Mouse (Mus musculus): ENCODE measurements around the gene Wnt5a. TPM values are rescaled to one million over a fixed set of nuclear protein-coding genes. Genes with fewer than 3 reads are reported as not detected.

Gene Wnt5a
- polyA plus RNA-seq, 1 experiment from 2014 or later = 26.0 TPM

GRCm38 (mm10) chr14:28542117-28542741 lies 37.7 kb downstream of the Wnt5a start:
- H3K27me3 ChIP-seq (ENCODE audit: insufficient read depth, low read length) = peaks cover 9% of the 10 kb centered on the region
- no peak overlapping the region for H3K4me3 ChIP-seq (ENCODE audit: low read length)
- peak; percentile 96 for ATAC-seq (ENCODE audit: low FRiP score, low TSS enrichment)
- H3K9me3 ChIP-seq (ENCODE audit: low read length) = no peaks in the 10 kb centered on the region
- H3K4me1 ChIP-seq (ENCODE audit: insufficient read depth, low read length) = peaks cover 20% of the 10 kb centered on the region
- peak overlapping the region; percentile 8; the same call in 1 of the 2 replicates for H3K27ac ChIP-seq (ENCODE audit: low read length)
- no peak overlapping the region for H3K4me2 ChIP-seq (replicated peaks; ENCODE audit: low read depth, low read length)
- H3K9ac ChIP-seq (replicated peaks; ENCODE audit: low read length) = no peak overlapping the region
- WGBS = 30% methylated on average over 4 of the region's 4 CpGs
- H3K36me3 ChIP-seq (ENCODE audit: insufficient read depth, low read length) = no peaks in the 10 kb centered on the region

DNA sequence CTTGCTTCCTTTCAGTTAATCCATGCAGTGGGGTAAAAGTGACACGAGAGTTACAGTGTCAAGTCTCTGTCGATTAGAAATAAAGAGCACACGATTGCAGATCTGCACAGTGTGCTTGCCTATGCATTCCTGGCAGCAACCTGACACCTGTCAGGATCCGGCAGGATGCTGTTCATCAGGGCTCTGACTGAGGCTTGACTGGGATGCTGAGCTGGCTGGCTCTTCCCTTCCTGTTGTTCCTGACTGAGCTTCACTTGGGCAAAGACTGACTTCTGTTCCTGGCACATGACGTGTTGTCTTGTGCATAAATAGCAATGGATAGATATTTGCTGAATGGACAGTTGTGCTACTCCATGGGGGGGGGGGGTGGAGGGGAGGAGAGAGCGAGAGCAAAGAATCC lies 57.3 kb downstream of the Wnt5a start:
- Histone ChIP-seq H3K4me1 (ENCODE audit: insufficient read depth, low read length) (no peaks in the 10 kb centered on the region), H3K27me3 (ENCODE audit: insufficient read depth, low read length) (no peaks in the 10 kb centered on the region), H3K36me3 (ENCODE audit: insufficient read depth, low read length) (no peaks in the 10 kb centered on the region), H3K4me3 (ENCODE audit: low read length) (no peak overlapping the region), H3K27ac (ENCODE audit: low read length) (no peak overlapping the region), H3K4me2 (replicated peaks; ENCODE audit: low read depth, low read length) (no peak overlapping the region), H3K9me3 (ENCODE audit: low read length) (no peaks in the 10 kb centered on the region), H3K9ac (replicated peaks; ENCODE audit: low read length) (no peak overlapping the region)
- no peak for ATAC-seq (ENCODE audit: low FRiP score, low TSS enrichment)
- WGBS = 41% methylated on average over 5 of the region's 6 CpGs

All from kidney, embryonic 16.5 days (tissue).